Mouse (Mus musculus) midbrain, embryonic 14.5 days (tissue): Measurements from ENCODE around the gene Lfng. TPM values are rescaled to one million over a fixed set of nuclear protein-coding genes. Genes with fewer than 3 reads are reported as not detected.

Experiments
- ATAC-seq: fragments of 200-750 bp; cut with Nextera tagmentation; 2 replicates; pipeline ENCODE4 v1.8.0; 2017; ENCODE audit warnings: moderate number of reproducible peaks, moderate library complexity; ENCODE audit not compliant: low FRiP score, low TSS enrichment
- DNase-seq: peaks from one replicate; pipeline ENCODE4 v3.0.0-alpha.2; 2015
- H3K27ac ChIP-seq: fragments of 300-500 bp; sonication (generic); replicated peaks from 2 replicates; pipeline ENCODE4 v1.5.1; 2014; ENCODE audit warnings: mild to moderate bottlenecking, low read depth, low read length, moderate library complexity
- H3K27me3 ChIP-seq: fragments of 300-500 bp; sonication (generic); 2 replicates; pipeline ENCODE4 v1.6.1; 2014; ENCODE audit warnings: low read length, control low read depth, mixed read lengths; ENCODE audit not compliant: control insufficient read depth, insufficient read depth
- H3K36me3 ChIP-seq: fragments of 300-500 bp; sonication (generic); 2 replicates; pipeline ENCODE4 v1.6.1; 2014; ENCODE audit warnings: low read length, control low read depth; ENCODE audit not compliant: control insufficient read depth, insufficient read depth
- H3K4me1 ChIP-seq: fragments of 300-500 bp; sonication (generic); 2 replicates; pipeline ENCODE4 v1.6.1; 2014; ENCODE audit warnings: mild to moderate bottlenecking, antibody characterized with exemption, low read length, control low read depth; ENCODE audit not compliant: control insufficient read depth, insufficient read depth
- H3K4me2 ChIP-seq: fragments of 300-500 bp; sonication (generic); 2 replicates; pipeline ENCODE4 v1.6.1; 2014; ENCODE audit warnings: mild to moderate bottlenecking, low read length, moderate library complexity
- H3K4me3 ChIP-seq: fragments of 300-500 bp; sonication (generic); replicated peaks from 2 replicates; pipeline ENCODE4 v1.5.1; 2014; ENCODE audit warnings: low read depth, low read length
- H3K9ac ChIP-seq: fragments of 300-500 bp; sonication (generic); replicated peaks from 2 replicates; pipeline ENCODE4 v1.6.1; 2014; ENCODE audit warnings: mild to moderate bottlenecking, low read length, moderate library complexity
- H3K9me3 ChIP-seq: fragments of 300-500 bp; sonication (generic); 2 replicates; pipeline ENCODE4 v1.6.1; 2016; ENCODE audit warnings: low read length, control low read depth, mixed read lengths; ENCODE audit not compliant: control insufficient read depth
- WGBS: fragments of 180-500 bp; shearing (Covaris S2); extraction: QIAGEN DNeasy Blood & Tissue Kit; methylation state at CpG from one replicate; pipeline ENCODE4 v1.1.7; 2014; 5-methylcytosine and 5-hydroxymethylcytosine counted together
- polyA plus RNA-seq: library from polyadenylated mRNA; unstranded; fragments of >200 nt; fragmentation: Nextera tagmentation; extraction: Ambion mirVana; gene quantifications from 2 replicates; pipeline ENCODE4 v1.2.1, GENCODE M21; 2014

Gene Lfng
- polyA plus RNA-seq, 1 experiment from 2014 or later = 25.2 TPM

- Histone ChIP-seq H3K9ac (peak overlapping the region; percentile 62), H3K36me3 (peaks cover 19% of the 10 kb centered on the region), H3K27ac (peak overlapping the region; percentile 91), H3K27me3 (peaks cover 27% of the 10 kb centered on the region), H3K4me1 (peaks cover 49% of the 10 kb centered on the region), H3K4me2 (peak overlapping the region; percentile 82), H3K9me3 (no peaks in the 10 kb centered on the region), H3K4me3 (peak overlapping the region; percentile 51)
- ATAC-seq = no peak
- peak; percentile 74 for DNase-seq
- 6% methylated on average over 12 of the region's 13 CpGs for WGBS
Measured at GRCm38 (mm10) chr5:140609511-140610272, 2.6 kb downstream of the Lfng start.

DNA sequence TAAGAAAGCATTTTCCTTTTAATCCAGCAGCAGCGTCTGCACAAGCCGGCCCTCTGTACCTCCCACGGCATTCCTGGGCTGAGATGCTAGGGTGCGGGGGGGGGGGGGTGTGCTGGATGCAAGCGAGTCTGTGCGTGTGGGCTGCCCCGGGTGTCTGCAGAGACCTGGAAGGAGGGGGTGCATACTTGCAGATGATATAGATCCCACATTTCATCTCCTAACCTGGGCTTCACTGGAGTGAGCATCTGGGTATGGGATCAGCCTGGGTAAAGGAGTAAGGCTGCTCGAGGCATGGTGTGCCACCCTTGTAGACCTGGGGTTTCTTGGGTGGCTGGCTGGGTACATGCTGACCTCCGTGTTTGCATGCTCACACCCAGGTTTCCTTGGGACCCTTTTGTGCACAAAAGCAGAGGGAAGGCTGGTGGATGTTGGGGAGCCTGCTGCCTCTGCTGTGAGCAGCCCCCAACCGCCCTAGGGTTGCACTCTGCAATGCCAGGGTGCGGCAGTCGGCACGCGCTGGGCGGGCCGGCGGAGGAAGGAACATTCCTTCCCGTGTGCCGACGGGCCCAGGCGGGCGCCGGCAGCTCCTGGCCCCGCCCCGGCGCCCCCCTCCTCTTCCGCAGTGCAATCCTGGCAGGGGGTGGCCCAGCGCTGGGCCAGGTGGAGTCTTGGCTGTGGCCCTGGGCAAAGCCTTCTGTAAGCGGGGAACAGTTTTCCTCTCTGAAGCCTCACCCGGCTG, 3.3 kb downstream of the Lfng start:
- H3K4me3 ChIP-seq = peak overlapping the region; percentile 51
- peak overlapping the region; percentile 62 for H3K9ac ChIP-seq
- peaks cover 21% of the 10 kb centered on the region for H3K36me3 ChIP-seq
- peak; percentile 72 for DNase-seq
- no peaks in the 10 kb centered on the region for H3K9me3 ChIP-seq
- ATAC-seq = peak; percentile 28; the same call in 1 of the 2 replicates
- H3K4me2 ChIP-seq = peak overlapping the region; percentile 82
- WGBS = under 1% methylated on average over 30 of the region's 30 CpGs
- peak overlapping the region; percentile 91 for H3K27ac ChIP-seq
- H3K27me3 ChIP-seq = peaks cover 25% of the 10 kb centered on the region
- H3K4me1 ChIP-seq = peaks cover 49% of the 10 kb centered on the region

- H3K4me1 ChIP-seq = peaks cover 49% of the 10 kb centered on the region
- ATAC-seq (peak; percentile 64; the same call in 1 of the 2 replicates), DNase-seq (peak; percentile 89)
- H3K27ac ChIP-seq = peak overlapping the region; percentile 91
- peaks cover 19% of the 10 kb centered on the region for H3K27me3 ChIP-seq
- peaks cover 21% of the 10 kb centered on the region for H3K36me3 ChIP-seq
- WGBS = 4% methylated on average over 21 of the region's 21 CpGs
- no peaks in the 10 kb centered on the region for H3K9me3 ChIP-seq
- H3K9ac ChIP-seq = peak overlapping the region; percentile 62
- peak overlapping the region; percentile 51 for H3K4me3 ChIP-seq
- peak overlapping the region; percentile 82 for H3K4me2 ChIP-seq
Measured at GRCm38 (mm10) chr5:140611021-140611583, 4.0 kb downstream of the Lfng start.

DNA sequence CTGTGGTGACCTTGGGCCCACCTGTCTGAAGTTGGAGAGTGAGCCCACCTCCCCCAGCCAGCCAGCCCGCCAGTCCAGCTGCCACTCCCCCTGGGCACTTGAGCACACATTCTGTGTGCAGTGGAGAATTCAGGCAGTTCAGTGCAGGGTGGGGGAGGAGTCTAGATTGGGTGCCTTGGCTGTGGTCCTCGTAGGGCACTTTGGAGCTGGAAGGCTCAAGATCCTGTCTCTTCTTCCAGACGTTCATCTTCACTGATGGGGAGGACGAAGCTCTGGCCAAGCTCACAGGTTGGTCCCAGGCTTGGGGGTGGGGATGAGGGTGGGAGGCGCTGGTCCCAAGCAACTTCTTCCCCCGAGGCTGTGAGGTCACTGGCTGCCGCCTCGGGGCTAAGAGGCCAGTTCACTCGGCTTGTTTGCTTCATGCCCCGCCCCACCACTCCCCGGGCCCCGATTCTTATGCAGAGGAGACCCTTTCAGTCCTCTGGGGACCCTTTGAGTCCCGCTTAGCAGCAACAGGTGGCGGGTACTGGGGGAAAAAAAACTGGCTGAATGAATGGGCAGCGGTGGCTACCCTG, 4.6 kb downstream of the Lfng start:
- Histone ChIP-seq H3K36me3 (peaks cover 21% of the 10 kb centered on the region), H3K4me2 (peak overlapping the region; percentile 82), H3K9ac (peak overlapping the region; percentile 42), H3K9me3 (no peaks in the 10 kb centered on the region), H3K4me3 (peak overlapping the region; percentile 19), H3K27ac (peak overlapping the region; percentile 91), H3K27me3 (peaks cover 13% of the 10 kb centered on the region), H3K4me1 (peaks cover 43% of the 10 kb centered on the region)
- DNase-seq (peak; percentile 74), ATAC-seq (no peak; the same call in 1 of the 2 replicates)
- WGBS = 5% methylated on average over 15 of the region's 15 CpGs

- no peaks in the 10 kb centered on the region for H3K9me3 ChIP-seq
- 15% methylated on average over 18 of the region's 18 CpGs for WGBS
- peaks cover 8% of the 10 kb centered on the region; the same call in 1 of the 2 replicates for H3K27me3 ChIP-seq
- DNase-seq (no peak), ATAC-seq (no peak)
- peaks cover 39% of the 10 kb centered on the region for H3K4me1 ChIP-seq
- peak overlapping the region; percentile 19 for H3K4me3 ChIP-seq
- H3K27ac ChIP-seq = peak overlapping the region; percentile 2; the same call in 1 of the 2 replicates
- H3K36me3 ChIP-seq = peaks cover 21% of the 10 kb centered on the region
- H3K9ac ChIP-seq = peak overlapping the region; percentile 42; the same call in 1 of the 2 replicates
- peak overlapping the region; percentile 82 for H3K4me2 ChIP-seq
Measured at GRCm38 (mm10) chr5:140612191-140612590, 5.1 kb downstream of the Lfng start.

GRCm38 (mm10) chr5:140614141-140614540, 7.0 kb downstream of the Lfng start:
- H3K4me3 ChIP-seq = no peak overlapping the region
- peaks cover 29% of the 10 kb centered on the region for H3K4me1 ChIP-seq
- DNase-seq (no peak), ATAC-seq (no peak)
- WGBS = 98% methylated on average over 10 of the region's 10 CpGs
- H3K27ac ChIP-seq = no peak overlapping the region
- H3K36me3 ChIP-seq = peaks cover 21% of the 10 kb centered on the region
- no peak overlapping the region for H3K4me2 ChIP-seq
- no peaks in the 10 kb centered on the region for H3K27me3 ChIP-seq
- no peak overlapping the region for H3K9ac ChIP-seq
- H3K9me3 ChIP-seq = no peaks in the 10 kb centered on the region

DNA sequence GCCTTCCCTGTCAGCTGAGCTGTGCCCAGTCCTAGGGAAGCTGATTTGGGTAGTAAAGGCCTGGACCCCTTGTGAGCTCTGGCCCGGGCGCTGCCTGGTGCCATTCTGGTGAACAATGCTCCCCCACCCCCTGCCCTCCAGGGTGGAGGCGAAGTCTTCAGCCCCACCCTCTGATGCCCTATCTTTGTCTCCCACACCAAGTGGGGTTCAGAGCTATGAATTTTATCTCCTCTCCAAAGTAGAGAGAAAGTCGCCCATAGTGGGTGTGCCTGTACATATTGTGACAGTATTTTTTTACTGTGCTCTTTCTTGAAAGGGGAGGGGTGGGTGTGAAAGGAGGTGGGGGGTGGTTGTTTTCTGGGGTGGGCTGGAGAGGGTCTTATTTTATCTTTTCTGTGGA, 7.7 kb downstream of the Lfng start:
- DNase-seq (no peak), ATAC-seq (no peak)
- no peak overlapping the region for H3K4me3 ChIP-seq
- H3K27me3 ChIP-seq = no peaks in the 10 kb centered on the region
- H3K27ac ChIP-seq = no peak overlapping the region
- H3K9me3 ChIP-seq = no peaks in the 10 kb centered on the region
- 89% methylated on average over 4 of the region's 4 CpGs for WGBS
- no peak overlapping the region for H3K4me2 ChIP-seq
- peaks cover 25% of the 10 kb centered on the region for H3K4me1 ChIP-seq
- H3K9ac ChIP-seq = no peak overlapping the region
- H3K36me3 ChIP-seq = peaks cover 21% of the 10 kb centered on the region

- DNase-seq (peak; percentile 64), ATAC-seq (no peak)
- no peaks in the 10 kb centered on the region for H3K27me3 ChIP-seq
- H3K4me3 ChIP-seq = no peak overlapping the region
- H3K9ac ChIP-seq = no peak overlapping the region
- WGBS = 73% methylated on average over 10 of the region's 10 CpGs
- peaks cover 21% of the 10 kb centered on the region for H3K36me3 ChIP-seq
- peaks cover 21% of the 10 kb centered on the region for H3K4me1 ChIP-seq
- H3K27ac ChIP-seq = no peak overlapping the region
- no peaks in the 10 kb centered on the region for H3K9me3 ChIP-seq
- H3K4me2 ChIP-seq = no peak overlapping the region
Measured at GRCm38 (mm10) chr5:140615321-140616109, 8.4 kb downstream of the Lfng start.
